Mouse (Mus musculus) cerebellum, adult 2 months (tissue): ENCODE measurements around the gene AC124502.3. TPM values are rescaled to one million over a fixed set of nuclear protein-coding genes. Genes with fewer than 3 reads are reported as not detected.

ENCODE experiments used
- DNase-seq, 2 experiments: peaks; one replicate each; pipeline ENCODE4 v3.0.0; 2021
- H3K27ac ChIP-seq: fragments of 200-500 bp; 2 replicates; pipeline ENCODE4 v1.5.1; 2012; ENCODE audit warnings: low read length, control low read depth, inconsistent platforms; ENCODE audit not compliant: insufficient read depth
- H3K27me3 ChIP-seq: fragments of 200-500 bp; 2 replicates; pipeline ENCODE4 v1.6.1; 2012; ENCODE audit warnings: inconsistent platforms, mild to moderate bottlenecking, low read length, moderate library complexity; ENCODE audit not compliant: control insufficient read depth, insufficient read depth
- H3K4me1 ChIP-seq: fragments of 200-500 bp; 2 replicates; pipeline ENCODE4 v1.6.1; 2011; ENCODE audit warnings: low read length; ENCODE audit not compliant: control insufficient read depth, insufficient read depth
- H3K4me3 ChIP-seq: fragments of 200-500 bp; replicated peaks from 2 replicates; pipeline ENCODE3; 2011; ENCODE audit warnings: mild to moderate bottlenecking, low read depth, low read length, control low read depth; ENCODE audit not compliant: insufficient read depth
- CTCF ChIP-seq: fragments of 200-500 bp; IDR thresholded peaks from 2 replicates; pipeline ENCODE4 v1.5.1; 2011; ENCODE audit warnings: low read depth, mild to moderate bottlenecking, control low read depth, low read length, moderate library complexity, borderline replicate concordance; ENCODE audit not compliant: insufficient read depth
- POLR2A ChIP-seq: fragments of 200-500 bp; IDR thresholded peaks from 2 replicates; pipeline ENCODE4 v1.6.1; 2011; ENCODE audit warnings: low read length, control low read depth, borderline replicate concordance; ENCODE audit not compliant: insufficient read depth
- WGBS: fragments of 180-500 bp; shearing (Covaris S2); methylation state at CpG from one replicate; pipeline ENCODE4 v1.1.7; 2018; 5-methylcytosine and 5-hydroxymethylcytosine counted together
- polyA plus RNA-seq: library from polyadenylated mRNA; depleted of rRNA; stranded (reverse); fragments of >200 nt; gene quantifications from 2 replicates; pipeline ENCODE4 v1.2.3, GENCODE M21; 2012

AC124502.3 gene
- polyA plus RNA-seq, 1 experiment, result 5.0 TPM

GRCm38 (mm10) chr19:5016782-5017181, 21.9 kb upstream of the AC124502.3 start:
- Histone ChIP-seq H3K4me3 (no peak overlapping the region), H3K27ac (no peak overlapping the region), H3K4me1 (no peaks in the 10 kb centered on the region), H3K27me3 (no peaks in the 10 kb centered on the region)
- DNase-seq, result peak; percentile 74 to 76
- TF ChIP-seq CTCF, result peak; percentile 78
- no peak for TF ChIP-seq POLR2A
- whole genome bisulfite sequencing, result 20% methylated on average over 12 of the region's 12 CpGs

GRCm38 (mm10) chr19:5017611-5018010, 21.1 kb upstream of the AC124502.3 start:
- no peaks in the 10 kb centered on the region for H3K27me3 ChIP-seq
- H3K4me1 ChIP-seq, result no peaks in the 10 kb centered on the region
- no peak overlapping the region for H3K27ac ChIP-seq
- WGBS, result 82% methylated on average over 4 of the region's 4 CpGs
- no peak for TF ChIP-seq CTCF
- no peak for TF ChIP-seq POLR2A
- DNase-seq, result no peak
- no peak overlapping the region for H3K4me3 ChIP-seq

- Histone ChIP-seq H3K4me1 (no peaks in the 10 kb centered on the region), H3K27ac (no peak overlapping the region), H3K27me3 (no peaks in the 10 kb centered on the region), H3K4me3 (no peak overlapping the region)
- TF ChIP-seq POLR2A (no peak), CTCF (no peak)
- 82% methylated on average over 3 of the region's 3 CpGs for WGBS
- DNase-seq, result no peak
Measured at GRCm38 (mm10) chr19:5018191-5018590, 20.5 kb upstream of the AC124502.3 start.

- Histone ChIP-seq H3K4me3 (no peak overlapping the region), H3K4me1 (no peaks in the 10 kb centered on the region), H3K27ac (no peak overlapping the region), H3K27me3 (no peaks in the 10 kb centered on the region)
- WGBS, result 49% methylated on average over 2 of the region's 2 CpGs
- TF ChIP-seq CTCF, result no peak
- no peak for TF ChIP-seq POLR2A
- DNase-seq, result no peak
Measured at GRCm38 (mm10) chr19:5021416-5021815, 17.3 kb upstream of the AC124502.3 start.

- no peaks in the 10 kb centered on the region for H3K27me3 ChIP-seq
- TF ChIP-seq POLR2A, result peak; percentile 84
- no peak for TF ChIP-seq CTCF
- H3K27ac ChIP-seq, result peak within 1 kb of the TSS; percentile 32
- peak within 1 kb of the TSS; percentile 81 for H3K4me3 ChIP-seq
- H3K4me1 ChIP-seq, result no peaks in the 10 kb centered on the region
- under 1% methylated on average over 62 of the region's 62 CpGs for WGBS
- peak; percentile 93 to 94 for DNase-seq
Measured at GRCm38 (mm10) chr19:5023621-5024479, 14.8 kb upstream of the AC124502.3 start, which contains the start of gene Slc29a2. TSS of gene Slc29a2 (plus strand) at chr19:5023860.

GRCm38 (mm10) chr19:5026111-5026510, 12.6 kb upstream of the AC124502.3 start:
- H3K27ac ChIP-seq, result no peak overlapping the region
- no peak overlapping the region for H3K4me3 ChIP-seq
- TF ChIP-seq CTCF, result no peak
- TF ChIP-seq POLR2A, result no peak
- H3K27me3 ChIP-seq, result no peaks in the 10 kb centered on the region
- 36% methylated on average over 8 of the region's 8 CpGs for WGBS
- H3K4me1 ChIP-seq, result no peaks in the 10 kb centered on the region
- no peak for DNase-seq

GRCm38 (mm10) chr19:5032686-5033085, 6.0 kb upstream of the AC124502.3 start:
- no peak overlapping the region for H3K4me3 ChIP-seq
- no peak for DNase-seq
- H3K4me1 ChIP-seq, result no peaks in the 10 kb centered on the region
- no peaks in the 10 kb centered on the region for H3K27me3 ChIP-seq
- TF ChIP-seq CTCF (no peak), POLR2A (no peak)
- no peak overlapping the region for H3K27ac ChIP-seq
- WGBS, result 80% methylated on average over 3 of the region's 3 CpGs

- WGBS, result 77% methylated on average over 4 of the region's 4 CpGs
- H3K27ac ChIP-seq, result no peak overlapping the region
- no peak overlapping the region for H3K4me3 ChIP-seq
- H3K27me3 ChIP-seq, result no peaks in the 10 kb centered on the region
- H3K4me1 ChIP-seq, result no peaks in the 10 kb centered on the region
- DNase-seq, result no peak
- TF ChIP-seq POLR2A (no peak), CTCF (no peak)
Measured at GRCm38 (mm10) chr19:5036577-5036976, 2.1 kb upstream of the AC124502.3 start.
